Mouse (Mus musculus) heart, embryonic 11.5 days (tissue): ENCODE data around the gene Slc26a9. TPM values are rescaled to one million over a fixed set of nuclear protein-coding genes. Genes with fewer than 3 reads are reported as not detected.

ENCODE experiments used
- ATAC-seq: fragments of 200-750 bp; cut with Nextera tagmentation; replicated peaks from 2 replicates; pipeline ENCODE4 v1.8.0; 2017; ENCODE audit warnings: moderate library complexity; ENCODE audit not compliant: insufficient number of reproducible peaks, low FRiP score, low TSS enrichment
- H3K27ac ChIP-seq: fragments of 300-500 bp; sonication (generic); 2 replicates; pipeline ENCODE4 v1.5.1; 2014; ENCODE audit warnings: mild to moderate bottlenecking, low read depth, low read length
- H3K27me3 ChIP-seq: fragments of 300-500 bp; sonication (generic); 2 replicates; pipeline ENCODE4 v1.6.1; 2014; ENCODE audit warnings: mild to moderate bottlenecking, low read length, mixed read lengths; ENCODE audit not compliant: control insufficient read depth, insufficient read depth
- H3K36me3 ChIP-seq: fragments of 300-500 bp; sonication (generic); 2 replicates; pipeline ENCODE4 v1.6.1; 2014; ENCODE audit warnings: mild to moderate bottlenecking, low read length, moderate library complexity, mixed read lengths; ENCODE audit not compliant: control insufficient read depth, insufficient read depth
- H3K4me1 ChIP-seq: fragments of 300-500 bp; sonication (generic); 2 replicates; pipeline ENCODE4 v1.6.1; 2014; ENCODE audit warnings: low read length; ENCODE audit not compliant: control insufficient read depth, insufficient read depth
- H3K4me2 ChIP-seq: fragments of 300-500 bp; sonication (generic); 2 replicates; pipeline ENCODE4 v1.6.1; 2014; ENCODE audit warnings: mild to moderate bottlenecking, moderate library complexity
- H3K4me3 ChIP-seq: fragments of 300-500 bp; sonication (generic); 2 replicates; pipeline ENCODE4 v1.5.1; 2014; ENCODE audit warnings: low read depth, low read length
- H3K9ac ChIP-seq: fragments of 300-500 bp; sonication (generic); 2 replicates; pipeline ENCODE4 v1.6.1; 2014; ENCODE audit warnings: mild to moderate bottlenecking, low read depth, low read length, moderate library complexity
- H3K9me3 ChIP-seq: fragments of 300-500 bp; sonication (generic); replicated peaks from 2 replicates; pipeline ENCODE4 v1.6.1; 2016; ENCODE audit warnings: low read length; ENCODE audit not compliant: control insufficient read depth
- WGBS: fragments of 180-500 bp; shearing (Covaris S2); extraction: QIAGEN DNeasy Blood & Tissue Kit; methylation state at CpG from one replicate; pipeline ENCODE4 v1.1.7; 2014; ENCODE audit not compliant: insufficient replicate concordance; 5-methylcytosine and 5-hydroxymethylcytosine counted together
- polyA plus RNA-seq: library from polyadenylated mRNA; unstranded; fragments of >200 nt; fragmentation: Nextera tagmentation; extraction: Ambion mirVana; gene quantifications from 2 replicates; pipeline ENCODE4 v1.2.1, GENCODE M21; 2014

The Slc26a9 gene
- polyA plus RNA-seq, 1 experiment from 2014 or later: not detected

GRCm38 (mm10) chr1:131726586-131726985 lies 17.2 kb upstream of the Slc26a9 start:
- Histone ChIP-seq H3K4me1 (no peaks in the 10 kb centered on the region), H3K36me3 (no peaks in the 10 kb centered on the region), H3K9ac (no peak overlapping the region), H3K27ac (no peak overlapping the region), H3K4me2 (no peak overlapping the region), H3K4me3 (no peak overlapping the region), H3K9me3 (no peaks in the 10 kb centered on the region), H3K27me3 (no peaks in the 10 kb centered on the region)
- no peak for ATAC-seq
- WGBS: 22% methylated on average over 6 of the region's 6 CpGs

DNA sequence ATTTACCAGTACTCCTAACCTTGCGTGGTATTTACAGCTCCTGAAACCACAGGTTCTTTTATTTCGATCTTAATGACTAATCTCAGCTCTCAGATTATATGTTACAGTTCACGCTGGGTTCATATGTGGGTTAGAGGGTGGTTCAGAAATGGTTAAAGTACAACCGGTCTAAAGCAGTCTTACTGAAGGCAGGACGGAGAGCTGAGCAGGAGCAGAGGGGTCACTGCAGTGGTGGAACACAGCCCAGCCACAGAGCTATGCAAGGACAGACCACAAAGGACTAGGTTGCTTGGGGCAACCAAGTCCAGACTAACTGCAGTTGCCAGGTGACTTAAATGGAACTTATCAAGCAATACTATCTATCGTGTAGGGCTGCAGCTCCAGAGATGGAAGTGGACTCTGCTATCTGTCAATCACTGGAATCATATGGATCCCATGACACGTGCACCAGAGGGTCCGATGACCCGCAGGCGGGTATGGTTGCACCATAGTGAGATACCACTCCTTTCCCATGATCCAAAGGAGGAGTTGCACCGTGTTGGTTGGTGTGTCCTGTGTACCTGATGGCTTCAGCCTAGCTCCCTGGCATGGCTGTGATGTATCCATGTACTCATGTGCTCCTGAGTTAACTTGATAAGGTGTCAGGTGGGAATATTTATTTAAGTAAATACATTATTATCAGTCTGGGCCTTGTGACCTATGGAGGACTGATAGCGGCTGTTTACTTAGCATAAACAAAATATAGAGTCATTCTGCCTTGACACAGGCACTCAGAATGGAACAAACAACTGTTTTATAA lies 13.0 kb upstream of the Slc26a9 start:
- Histone ChIP-seq H3K4me3 (no peak overlapping the region), H3K36me3 (no peaks in the 10 kb centered on the region), H3K4me1 (peaks cover 8% of the 10 kb centered on the region; the same call in 1 of the 2 replicates), H3K27ac (no peak overlapping the region), H3K9me3 (no peaks in the 10 kb centered on the region), H3K4me2 (no peak overlapping the region), H3K27me3 (no peaks in the 10 kb centered on the region), H3K9ac (no peak overlapping the region)
- no peak for ATAC-seq
- 80% methylated on average over 12 of the region's 12 CpGs for WGBS

DNA sequence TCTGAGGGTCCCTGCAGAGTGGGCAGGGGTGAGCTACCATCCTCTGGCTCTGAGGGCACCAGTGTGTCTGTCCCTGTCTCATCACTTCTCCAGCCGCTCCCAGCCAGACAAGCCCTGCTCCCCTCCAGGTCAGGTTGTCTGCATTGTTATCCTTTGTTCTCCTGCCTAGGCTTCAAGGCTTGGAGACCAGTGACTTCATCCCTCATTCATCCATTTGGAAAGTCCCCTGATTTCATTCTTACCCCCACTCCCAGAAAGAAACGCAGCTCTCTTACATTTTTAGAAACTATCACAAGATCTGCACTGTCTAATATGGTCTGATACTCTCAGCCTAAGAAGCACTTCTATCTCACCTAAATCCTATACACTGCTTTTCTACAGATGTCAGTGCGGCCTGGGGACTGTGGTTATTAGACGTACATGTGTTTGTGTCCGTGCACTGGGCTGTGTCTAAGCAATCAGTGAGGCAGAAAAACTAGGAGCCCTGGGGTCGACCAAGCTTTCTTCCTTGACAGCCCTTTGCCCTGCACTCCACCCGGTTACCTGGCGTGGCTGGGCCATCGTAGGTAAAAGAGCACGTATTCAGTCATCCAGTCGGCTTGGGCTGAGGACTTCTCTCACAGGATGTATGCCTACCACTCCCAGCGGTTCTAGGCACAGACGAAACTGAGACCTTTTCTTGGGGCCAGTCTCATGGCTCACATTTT lies 10.2 kb upstream of the Slc26a9 start:
- Histone ChIP-seq H3K9ac (no peak overlapping the region), H3K27me3 (no peaks in the 10 kb centered on the region), H3K4me1 (peaks cover 17% of the 10 kb centered on the region), H3K4me2 (no peak overlapping the region), H3K27ac (no peak overlapping the region), H3K36me3 (no peaks in the 10 kb centered on the region), H3K4me3 (no peak overlapping the region), H3K9me3 (no peaks in the 10 kb centered on the region)
- 71% methylated on average over 13 of the region's 13 CpGs for WGBS
- ATAC-seq: no peak

- peaks cover 17% of the 10 kb centered on the region for H3K4me1 ChIP-seq
- H3K4me3 ChIP-seq: no peak overlapping the region
- no peaks in the 10 kb centered on the region for H3K27me3 ChIP-seq
- H3K27ac ChIP-seq: no peak overlapping the region
- no peak for ATAC-seq
- H3K36me3 ChIP-seq: no peaks in the 10 kb centered on the region
- H3K9ac ChIP-seq: no peak overlapping the region
- 80% methylated on average over 6 of the region's 6 CpGs for WGBS
- H3K9me3 ChIP-seq: no peaks in the 10 kb centered on the region
- no peak overlapping the region for H3K4me2 ChIP-seq
These were observed 9.1 kb upstream of the Slc26a9 start for GRCm38 (mm10) chr1:131734657-131735273.

DNA sequence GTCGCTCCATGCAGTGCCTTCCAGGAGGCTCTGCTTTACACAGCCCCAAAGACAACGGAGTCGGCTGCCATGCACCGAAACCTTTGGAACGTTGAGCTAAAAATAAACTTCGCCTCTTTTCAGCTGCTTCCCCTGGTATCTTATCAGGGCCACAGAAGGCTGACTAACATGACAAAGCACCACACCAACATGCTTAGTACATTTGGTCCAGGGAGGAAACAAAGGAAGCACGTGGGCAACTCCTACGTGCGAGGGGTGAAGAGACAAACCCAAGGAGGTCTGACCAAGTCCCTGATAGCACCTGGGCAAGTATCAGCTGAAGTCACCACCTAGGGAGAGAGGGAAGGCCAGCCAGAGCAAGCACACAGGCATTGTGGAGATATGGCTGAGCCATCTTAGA lies 7.3 kb upstream of the Slc26a9 start:
- Histone ChIP-seq H3K4me2 (peak overlapping the region; percentile 27), H3K4me3 (no peak overlapping the region), H3K27ac (peak overlapping the region; percentile 35; the same call in 1 of the 2 replicates), H3K36me3 (no peaks in the 10 kb centered on the region), H3K9me3 (no peaks in the 10 kb centered on the region), H3K27me3 (no peaks in the 10 kb centered on the region), H3K9ac (0 out of 2 replicates have a peak overlapping the region, but pooled peaks have one; percentile 22), H3K4me1 (peaks cover 17% of the 10 kb centered on the region)
- ATAC-seq: no peak
- 32% methylated on average over 9 of the region's 9 CpGs for WGBS

- 75% methylated on average over 5 of the region's 5 CpGs for WGBS
- Histone ChIP-seq H3K27me3 (no peaks in the 10 kb centered on the region), H3K9me3 (no peaks in the 10 kb centered on the region), H3K27ac (no peak overlapping the region), H3K36me3 (no peaks in the 10 kb centered on the region), H3K4me3 (no peak overlapping the region), H3K4me1 (peaks cover 15% of the 10 kb centered on the region), H3K9ac (no peak overlapping the region), H3K4me2 (no peak overlapping the region)
- ATAC-seq: no peak
These were observed 6.6 kb upstream of the Slc26a9 start for GRCm38 (mm10) chr1:131737269-131737668.

DNA sequence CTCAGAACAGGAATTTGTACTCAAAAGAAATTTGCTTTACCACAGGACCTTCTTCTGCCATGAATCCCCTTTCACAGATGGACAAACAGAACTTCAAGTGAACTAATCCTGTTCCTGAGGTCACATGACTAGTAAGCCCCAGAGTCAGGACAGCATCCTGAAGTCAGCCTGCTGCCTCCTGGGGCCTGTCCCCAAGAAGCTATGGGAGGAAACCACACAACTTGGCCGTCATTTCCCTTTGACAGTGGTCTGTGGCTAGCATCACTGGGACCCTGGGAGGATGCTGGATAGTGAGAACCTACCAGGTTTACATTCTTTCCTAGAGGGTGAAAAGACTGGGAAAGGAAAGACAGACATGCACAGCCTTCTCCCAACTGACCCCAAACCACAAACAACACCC lies 5.1 kb upstream of the Slc26a9 start:
- Histone ChIP-seq H3K9ac (no peak overlapping the region), H3K4me3 (no peak overlapping the region), H3K27me3 (no peaks in the 10 kb centered on the region), H3K4me2 (no peak overlapping the region), H3K36me3 (no peaks in the 10 kb centered on the region), H3K27ac (no peak overlapping the region), H3K9me3 (no peaks in the 10 kb centered on the region), H3K4me1 (peaks cover 10% of the 10 kb centered on the region)
- ATAC-seq: no peak
- 57% methylated on average over 1 of the region's 1 CpGs for WGBS

- no peak overlapping the region for H3K27ac ChIP-seq
- peaks cover 9% of the 10 kb centered on the region for H3K4me1 ChIP-seq
- no peaks in the 10 kb centered on the region for H3K27me3 ChIP-seq
- no peaks in the 10 kb centered on the region for H3K9me3 ChIP-seq
- H3K36me3 ChIP-seq: no peaks in the 10 kb centered on the region
- no peak for ATAC-seq
- H3K4me2 ChIP-seq: no peak overlapping the region
- no peak overlapping the region for H3K9ac ChIP-seq
- WGBS: 91% methylated on average over 9 of the region's 9 CpGs
- no peak overlapping the region for H3K4me3 ChIP-seq
These were observed 4.2 kb upstream of the Slc26a9 start for GRCm38 (mm10) chr1:131739481-131740160.
